Mouse (Mus musculus) liver, postnatal 0 days (tissue): ENCODE results near the gene Gse1. TPM values are rescaled to one million over a fixed set of nuclear protein-coding genes. Genes with fewer than 3 reads are reported as not detected.

ENCODE experiments used
- ATAC-seq: fragments of 200-750 bp; cut with Nextera tagmentation; 2 replicates; pipeline ENCODE4 v1.8.0; 2017; ENCODE audit warnings: mild to moderate bottlenecking, moderate library complexity
- DNase-seq: peaks from one replicate; pipeline ENCODE4 v3.0.0-alpha.2; 2016
- H3K27ac ChIP-seq: fragments of 300-500 bp; sonication (generic); 2 replicates; pipeline ENCODE4 v1.5.1; 2014; ENCODE audit warnings: antibody characterized with exemption, moderate library complexity, mild to moderate bottlenecking, low read depth
- H3K27me3 ChIP-seq: fragments of 300-500 bp; sonication (generic); 2 replicates; pipeline ENCODE4 v1.6.1; 2014; ENCODE audit warnings: low read length, control low read depth, mixed read lengths; ENCODE audit not compliant: insufficient read depth
- H3K36me3 ChIP-seq: fragments of 300-500 bp; sonication (generic); replicated peaks from 2 replicates; pipeline ENCODE4 v1.6.1; 2014; ENCODE audit warnings: mild to moderate bottlenecking, control low read depth, low read length, moderate library complexity, mixed read lengths; ENCODE audit not compliant: insufficient read depth
- H3K4me1 ChIP-seq: fragments of 300-500 bp; sonication (generic); 2 replicates; pipeline ENCODE4 v1.6.1; 2014; ENCODE audit warnings: antibody characterized with exemption, mild to moderate bottlenecking, control low read depth; ENCODE audit not compliant: insufficient read depth
- H3K4me2 ChIP-seq: fragments of 300-500 bp; sonication (generic); 2 replicates; pipeline ENCODE4 v1.6.1; 2014; ENCODE audit warnings: low read depth, mild to moderate bottlenecking, low read length, moderate library complexity, mixed read lengths
- H3K4me3 ChIP-seq: fragments of 300-500 bp; sonication (generic); 2 replicates; pipeline ENCODE4 v1.5.1; 2014; ENCODE audit warnings: low read depth, low read length
- H3K9ac ChIP-seq: fragments of 300-500 bp; sonication (generic); replicated peaks from 2 replicates; pipeline ENCODE4 v1.6.1; 2014; ENCODE audit warnings: mild to moderate bottlenecking, moderate library complexity
- H3K9me3 ChIP-seq: fragments of 300-500 bp; sonication (generic); 2 replicates; pipeline ENCODE4 v1.6.1; 2016; ENCODE audit warnings: mild to moderate bottlenecking, control low read depth, low read length, mixed read lengths
- CTCF ChIP-seq: sonication (generic); IDR thresholded peaks from 2 replicates; pipeline ENCODE4 v1.5.1; 2016; ENCODE audit warnings: antibody characterized with exemption, low read depth
- EP300 ChIP-seq: IDR thresholded peaks from 2 replicates; pipeline ENCODE4 v1.6.1; 2016; ENCODE audit warnings: antibody characterized with exemption, low read depth, mild to moderate bottlenecking
- WGBS: fragments of 180-500 bp; shearing (Covaris S2); extraction: QIAGEN DNeasy Blood & Tissue Kit; methylation state at CpG from one replicate; pipeline ENCODE4 v1.1.7; 2014; ENCODE audit not compliant: insufficient replicate concordance; 5-methylcytosine and 5-hydroxymethylcytosine counted together
- polyA plus RNA-seq: library from polyadenylated mRNA; unstranded; fragments of >200 nt; fragmentation: Nextera tagmentation; extraction: Ambion mirVana; gene quantifications from 2 replicates; pipeline ENCODE4 v1.2.1, GENCODE M21; 2015

The Gse1 gene
- polyA plus RNA-seq, 1 experiment from 2014 or later, result 7.7 TPM

- Histone ChIP-seq H3K4me3 (no peak overlapping the region), H3K9ac (no peak overlapping the region), H3K4me1 (peaks cover 37% of the 10 kb centered on the region), H3K9me3 (no peaks in the 10 kb centered on the region), H3K27ac (no peak overlapping the region), H3K36me3 (no peaks in the 10 kb centered on the region), H3K27me3 (no peaks in the 10 kb centered on the region), H3K4me2 (no peak overlapping the region)
- 69% methylated on average over 12 of the region's 12 CpGs for WGBS
- ATAC-seq, result no peak
- DNase-seq, result no peak
- TF ChIP-seq EP300, result no peak
- no peak for TF ChIP-seq CTCF
Measured at GRCm38 (mm10) chr8:120406008-120406632, 177.9 kb downstream of the Gse1 start.

- peak; percentile 82 for TF ChIP-seq CTCF
- TF ChIP-seq EP300, result no peak
- Histone ChIP-seq H3K4me1 (peaks cover 33% of the 10 kb centered on the region), H3K9ac (no peak overlapping the region), H3K27ac (no peak overlapping the region), H3K4me2 (no peak overlapping the region), H3K36me3 (no peaks in the 10 kb centered on the region), H3K4me3 (no peak overlapping the region), H3K27me3 (no peaks in the 10 kb centered on the region), H3K9me3 (no peaks in the 10 kb centered on the region)
- DNase-seq, result peak; percentile 67
- WGBS, result 34% methylated on average over 9 of the region's 9 CpGs
- ATAC-seq, result peak; percentile 30; the same call in 1 of the 2 replicates
Measured at GRCm38 (mm10) chr8:120407701-120408240, 179.5 kb downstream of the Gse1 start.

GRCm38 (mm10) chr8:120408241-120409215 is 180.3 kb downstream of the Gse1 start:
- Histone ChIP-seq H3K27me3 (no peaks in the 10 kb centered on the region), H3K4me1 (peaks cover 31% of the 10 kb centered on the region), H3K36me3 (no peaks in the 10 kb centered on the region), H3K9me3 (no peaks in the 10 kb centered on the region), H3K27ac (no peak overlapping the region), H3K9ac (no peak overlapping the region), H3K4me3 (no peak overlapping the region), H3K4me2 (no peak overlapping the region)
- DNase-seq, result no peak
- TF ChIP-seq CTCF (peak; percentile 43), EP300 (no peak)
- no peak for ATAC-seq
- WGBS, result 54% methylated on average over 14 of the region's 14 CpGs

GRCm38 (mm10) chr8:120409371-120410013 is 181.2 kb downstream of the Gse1 start:
- peaks cover 30% of the 10 kb centered on the region for H3K4me1 ChIP-seq
- TF ChIP-seq EP300, result no peak
- no peak for TF ChIP-seq CTCF
- H3K36me3 ChIP-seq, result no peaks in the 10 kb centered on the region
- H3K9me3 ChIP-seq, result no peaks in the 10 kb centered on the region
- H3K27ac ChIP-seq, result no peak overlapping the region
- 66% methylated on average over 11 of the region's 11 CpGs for WGBS
- no peak overlapping the region for H3K4me2 ChIP-seq
- no peak overlapping the region for H3K9ac ChIP-seq
- no peaks in the 10 kb centered on the region for H3K27me3 ChIP-seq
- no peak overlapping the region for H3K4me3 ChIP-seq
- ATAC-seq (peak; percentile 60), DNase-seq (no peak)

- Histone ChIP-seq H3K27me3 (no peaks in the 10 kb centered on the region), H3K9me3 (no peaks in the 10 kb centered on the region), H3K4me1 (peaks cover 32% of the 10 kb centered on the region), H3K9ac (no peak overlapping the region), H3K27ac (no peak overlapping the region), H3K4me3 (no peak overlapping the region), H3K4me2 (no peak overlapping the region), H3K36me3 (no peaks in the 10 kb centered on the region)
- TF ChIP-seq CTCF (no peak), EP300 (no peak)
- no peak for ATAC-seq
- no peak for DNase-seq
- WGBS, result 87% methylated on average over 14 of the region's 14 CpGs
Measured at GRCm38 (mm10) chr8:120411059-120411458, 182.8 kb downstream of the Gse1 start.

- peaks cover 39% of the 10 kb centered on the region for H3K4me1 ChIP-seq
- H3K9ac ChIP-seq, result no peak overlapping the region
- no peaks in the 10 kb centered on the region for H3K36me3 ChIP-seq
- no peak overlapping the region for H3K27ac ChIP-seq
- no peaks in the 10 kb centered on the region for H3K9me3 ChIP-seq
- no peak overlapping the region for H3K4me3 ChIP-seq
- DNase-seq, result no peak
- ATAC-seq, result no peak
- H3K4me2 ChIP-seq, result no peak overlapping the region
- WGBS, result 84% methylated on average over 8 of the region's 8 CpGs
- no peak for TF ChIP-seq CTCF
- no peak for TF ChIP-seq EP300
- H3K27me3 ChIP-seq, result no peaks in the 10 kb centered on the region
Measured at GRCm38 (mm10) chr8:120411862-120412261, 183.6 kb downstream of the Gse1 start.
